Mouse (Mus musculus): ENCODE data around the gene Macf1.

DNA sequence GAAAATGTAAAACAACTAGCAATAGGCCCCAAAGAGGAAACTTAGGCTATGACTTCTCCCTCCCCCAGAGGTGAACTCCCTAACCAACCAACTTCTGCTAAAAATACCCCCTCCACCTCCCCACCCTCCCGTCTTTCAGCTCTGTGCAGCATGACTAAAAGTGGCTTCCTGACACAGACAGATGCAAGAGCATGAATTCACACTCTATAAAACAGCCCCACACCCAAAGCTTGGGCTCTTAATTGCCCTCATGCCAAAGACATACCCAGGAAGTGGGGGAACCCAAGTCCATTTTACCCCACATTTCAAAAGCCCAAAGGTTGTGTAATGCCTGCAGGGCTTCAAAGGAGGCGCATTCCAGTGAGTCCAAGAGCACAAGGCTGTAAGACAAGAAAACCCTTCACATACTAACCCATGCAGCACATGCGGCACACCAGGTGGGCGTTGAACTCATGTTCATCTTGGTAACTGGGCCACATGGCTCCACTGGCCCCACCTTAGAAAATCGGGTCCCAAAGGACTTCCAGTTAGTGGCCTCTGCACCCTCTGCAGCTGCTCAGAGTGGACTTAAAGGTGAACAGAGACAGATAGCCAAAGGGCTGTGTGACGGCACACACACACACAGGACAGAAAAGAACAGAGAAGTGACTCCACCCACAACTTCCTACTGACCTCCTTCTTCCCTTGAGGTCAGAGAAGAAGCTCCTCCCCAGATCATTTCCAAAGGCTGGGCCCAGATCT is 119.9 kb downstream of the Macf1 start:
- no peak for TF ChIP-seq CTCF (IDR thresholded peaks at IDR 0.05; ENCODE audit: extremely low read depth, insufficient read depth, low read length)
- TF ChIP-seq POLR2A (IDR thresholded peaks at IDR 0.05; ENCODE audit: extremely low read depth, insufficient read depth, low read length): no peak
